Mouse (Mus musculus): ENCODE measurements around the gene Ube4b. TPM values are rescaled to one million over a fixed set of nuclear protein-coding genes. Genes with fewer than 3 reads are reported as not detected.

Ube4b gene
- polyA plus RNA-seq, 1 experiment: 36.5 TPM

GRCm38 (mm10) chr4:149327281-149327680 lies 99.3 kb downstream of the Ube4b start:
- TF ChIP-seq CTCF (IDR thresholded peaks at IDR 0.05; ENCODE audit: control insufficient read depth, insufficient read depth, insufficient replicate concordance, low read depth, low read length) (no peak), POLR2A (IDR thresholded peaks at IDR 0.05; ENCODE audit: control insufficient read depth, low read depth, low read length) (no peak)
- peaks cover 3% of the 10 kb centered on the region; the same call in 1 of the 2 replicates for H3K36me3 ChIP-seq (ENCODE audit: control insufficient read depth, insufficient read depth, low read length)

GRCm38 (mm10) chr4:149325411-149326162 lies 101.0 kb downstream of the Ube4b start:
- TF ChIP-seq POLR2A (IDR thresholded peaks at IDR 0.05; ENCODE audit: control insufficient read depth, low read depth, low read length) (no peak), CTCF (IDR thresholded peaks at IDR 0.05; ENCODE audit: control insufficient read depth, insufficient read depth, insufficient replicate concordance, low read depth, low read length) (no peak)
- Histone ChIP-seq H3K4me1 (ENCODE audit: control insufficient read depth, insufficient read depth, low read length) (peaks cover 2% of the 10 kb centered on the region; the same call in 1 of the 2 replicates), H3K36me3 (ENCODE audit: control insufficient read depth, insufficient read depth, low read length) (peaks cover 3% of the 10 kb centered on the region; the same call in 1 of the 2 replicates), H3K4me3 (ENCODE audit: control insufficient read depth, low read depth, low read length) (no peak overlapping the region), H3K27ac (ENCODE audit: control insufficient read depth, insufficient read depth, low read depth, low read length) (no peak overlapping the region), H3K27me3 (ENCODE audit: control insufficient read depth, insufficient read depth, low read length) (no peaks in the 10 kb centered on the region)

More at GRCm38 (mm10) chr4:149327281-149327680, 99.3 kb downstream of the Ube4b start:
- peaks cover 2% of the 10 kb centered on the region; the same call in 1 of the 2 replicates for H3K4me1 ChIP-seq (ENCODE audit: control insufficient read depth, insufficient read depth, low read length)
- no peak overlapping the region for H3K4me3 ChIP-seq (ENCODE audit: control insufficient read depth, low read depth, low read length)
- no peak overlapping the region for H3K27ac ChIP-seq (ENCODE audit: control insufficient read depth, insufficient read depth, low read depth, low read length)
- H3K27me3 ChIP-seq (ENCODE audit: control insufficient read depth, insufficient read depth, low read length): no peaks in the 10 kb centered on the region

GRCm38 (mm10) chr4:149323730-149324129 lies 102.8 kb downstream of the Ube4b start:
- H3K27ac ChIP-seq (ENCODE audit: control insufficient read depth, insufficient read depth, low read depth, low read length): no peak overlapping the region
- H3K36me3 ChIP-seq (ENCODE audit: control insufficient read depth, insufficient read depth, low read length): 0 out of 2 replicates have a peak, but pooled peaks cover under 1% of the 10 kb centered on the region

DNA sequence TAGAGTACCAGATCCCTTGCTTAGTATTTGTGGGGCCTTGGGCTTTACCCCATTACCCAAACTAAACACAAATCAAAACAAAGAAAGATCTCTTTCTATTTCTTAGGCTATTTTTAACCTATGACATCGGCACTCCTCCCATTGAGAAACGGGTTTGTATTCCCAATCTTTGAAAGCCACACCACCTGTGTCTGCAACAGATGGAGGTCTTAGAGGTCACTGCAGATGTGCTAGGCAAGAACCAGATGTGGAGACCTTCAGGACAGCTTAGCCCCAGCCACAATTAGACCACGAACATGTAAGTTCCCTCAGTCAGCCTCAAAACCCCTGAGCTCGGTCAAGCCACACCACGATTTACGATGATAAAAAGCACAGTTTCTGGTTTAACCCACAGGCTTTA lies 103.8 kb downstream of the Ube4b start:
- TF ChIP-seq CTCF (IDR thresholded peaks at IDR 0.05; ENCODE audit: control insufficient read depth, insufficient read depth, insufficient replicate concordance, low read depth, low read length): no peak
- no peak for TF ChIP-seq POLR2A (IDR thresholded peaks at IDR 0.05; ENCODE audit: control insufficient read depth, low read depth, low read length)
- Histone ChIP-seq H3K4me3 (ENCODE audit: control insufficient read depth, low read depth, low read length) (no peak overlapping the region), H3K27ac (ENCODE audit: control insufficient read depth, insufficient read depth, low read depth, low read length) (no peak overlapping the region), H3K4me1 (ENCODE audit: control insufficient read depth, insufficient read depth, low read length) (peaks cover 2% of the 10 kb centered on the region; the same call in 1 of the 2 replicates), H3K36me3 (ENCODE audit: control insufficient read depth, insufficient read depth, low read length) (no peaks in the 10 kb centered on the region), H3K27me3 (ENCODE audit: control insufficient read depth, insufficient read depth, low read length) (no peaks in the 10 kb centered on the region)

More at GRCm38 (mm10) chr4:149323730-149324129, 102.8 kb downstream of the Ube4b start:
- TF ChIP-seq POLR2A (IDR thresholded peaks at IDR 0.05; ENCODE audit: control insufficient read depth, low read depth, low read length) (no peak), CTCF (IDR thresholded peaks at IDR 0.05; ENCODE audit: control insufficient read depth, insufficient read depth, insufficient replicate concordance, low read depth, low read length) (no peak)
- Histone ChIP-seq H3K4me3 (ENCODE audit: control insufficient read depth, low read depth, low read length) (no peak overlapping the region), H3K4me1 (ENCODE audit: control insufficient read depth, insufficient read depth, low read length) (peaks cover 2% of the 10 kb centered on the region; the same call in 1 of the 2 replicates), H3K27me3 (ENCODE audit: control insufficient read depth, insufficient read depth, low read length) (no peaks in the 10 kb centered on the region)

GRCm38 (mm10) chr4:149322286-149322685 lies 104.3 kb downstream of the Ube4b start:
- peaks cover 2% of the 10 kb centered on the region; the same call in 1 of the 2 replicates for H3K4me1 ChIP-seq (ENCODE audit: control insufficient read depth, insufficient read depth, low read length)
- TF ChIP-seq POLR2A (IDR thresholded peaks at IDR 0.05; ENCODE audit: control insufficient read depth, low read depth, low read length) (no peak), CTCF (IDR thresholded peaks at IDR 0.05; ENCODE audit: control insufficient read depth, insufficient read depth, insufficient replicate concordance, low read depth, low read length) (no peak)
- no peak overlapping the region for H3K4me3 ChIP-seq (ENCODE audit: control insufficient read depth, low read depth, low read length)
- H3K36me3 ChIP-seq (ENCODE audit: control insufficient read depth, insufficient read depth, low read length): no peaks in the 10 kb centered on the region
- H3K27ac ChIP-seq (ENCODE audit: control insufficient read depth, insufficient read depth, low read depth, low read length): no peak overlapping the region
- H3K27me3 ChIP-seq (ENCODE audit: control insufficient read depth, insufficient read depth, low read length): no peaks in the 10 kb centered on the region

- H3K27ac ChIP-seq (ENCODE audit: control insufficient read depth, insufficient read depth, low read depth, low read length): no peak overlapping the region
- H3K27me3 ChIP-seq (ENCODE audit: control insufficient read depth, insufficient read depth, low read length): no peaks in the 10 kb centered on the region
- TF ChIP-seq POLR2A (IDR thresholded peaks at IDR 0.05; ENCODE audit: control insufficient read depth, low read depth, low read length): no peak
- no peak for TF ChIP-seq CTCF (IDR thresholded peaks at IDR 0.05; ENCODE audit: control insufficient read depth, insufficient read depth, insufficient replicate concordance, low read depth, low read length)
- H3K4me3 ChIP-seq (ENCODE audit: control insufficient read depth, low read depth, low read length): no peak overlapping the region
- peaks cover 2% of the 10 kb centered on the region; the same call in 1 of the 2 replicates for H3K4me1 ChIP-seq (ENCODE audit: control insufficient read depth, insufficient read depth, low read length)
- H3K36me3 ChIP-seq (ENCODE audit: control insufficient read depth, insufficient read depth, low read length): no peaks in the 10 kb centered on the region
Observed at GRCm38 (mm10) chr4:149319088-149319487, 107.5 kb downstream of the Ube4b start.

DNA sequence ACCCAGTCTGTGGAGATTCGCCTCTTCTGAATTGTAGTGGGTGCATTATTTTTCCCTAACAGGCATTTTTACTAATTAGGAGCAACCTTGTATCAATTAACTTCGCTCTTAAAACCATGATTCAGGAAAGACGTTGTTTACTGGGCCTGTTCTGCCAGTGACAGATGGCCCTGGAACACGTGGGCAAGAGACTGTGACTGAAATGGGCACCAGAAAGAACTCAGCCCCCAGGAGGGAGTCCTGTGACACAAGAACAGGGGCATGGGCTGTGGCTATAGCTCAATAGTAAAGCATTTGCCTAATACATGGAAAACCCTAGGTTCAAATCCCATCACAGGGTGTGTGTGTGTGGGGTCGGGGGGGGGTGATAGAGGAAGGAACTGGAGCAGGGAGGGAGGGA lies 109.2 kb downstream of the Ube4b start:
- no peak overlapping the region for H3K4me3 ChIP-seq (ENCODE audit: control insufficient read depth, low read depth, low read length)
- no peaks in the 10 kb centered on the region for H3K27me3 ChIP-seq (ENCODE audit: control insufficient read depth, insufficient read depth, low read length)
- no peak overlapping the region for H3K27ac ChIP-seq (ENCODE audit: control insufficient read depth, insufficient read depth, low read depth, low read length)
- H3K4me1 ChIP-seq (ENCODE audit: control insufficient read depth, insufficient read depth, low read length): no peaks in the 10 kb centered on the region
- TF ChIP-seq POLR2A (IDR thresholded peaks at IDR 0.05; ENCODE audit: control insufficient read depth, low read depth, low read length) (no peak), CTCF (IDR thresholded peaks at IDR 0.05; ENCODE audit: control insufficient read depth, insufficient read depth, insufficient replicate concordance, low read depth, low read length) (no peak)
- no peaks in the 10 kb centered on the region for H3K36me3 ChIP-seq (ENCODE audit: control insufficient read depth, insufficient read depth, low read length)
